Mouse (Mus musculus): ENCODE measurements at regions not wholly inside any gene's neighbourhood (a gene's known extent, or its start where the extent isn't known, plus 50 kb on each side); places are given as distances from the start of the nearest gene placed in this dataset.

DNA sequence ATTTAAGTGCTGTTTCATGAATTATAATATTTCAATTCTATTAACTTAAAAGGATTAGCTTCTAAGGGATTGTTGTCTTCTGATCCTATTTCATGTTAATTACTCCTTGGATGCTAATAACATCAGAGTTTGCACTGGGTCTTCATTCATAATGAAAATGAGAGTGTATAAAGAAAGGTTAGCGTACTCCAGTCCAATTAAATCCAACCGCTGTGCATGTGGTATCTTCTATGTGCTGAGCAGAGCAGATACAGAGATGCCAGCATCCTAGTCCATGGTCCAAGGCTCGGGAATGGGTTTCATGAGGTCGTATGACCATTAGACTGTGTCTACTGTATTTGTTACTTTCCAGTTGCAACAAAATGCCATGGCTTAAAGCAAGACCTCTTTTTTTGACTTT, 307.5 kb downstream of the Bbx start:
- Histone ChIP-seq H3K9ac (no peak overlapping the region), H3K4me1 (replicated peaks) (no peaks in the 10 kb centered on the region), H3K4me2 (replicated peaks) (no peak overlapping the region), H3K9me3 (no peaks in the 10 kb centered on the region), H3K36me3 (no peaks in the 10 kb centered on the region), H3K27me3 (replicated peaks) (no peaks in the 10 kb centered on the region), H3K4me3 (replicated peaks) (no peak overlapping the region), H3K27ac (no peak overlapping the region)
- ATAC-seq: no peak
- 84% methylated on average over 4 of the region's 4 CpGs for WGBS

DNA sequence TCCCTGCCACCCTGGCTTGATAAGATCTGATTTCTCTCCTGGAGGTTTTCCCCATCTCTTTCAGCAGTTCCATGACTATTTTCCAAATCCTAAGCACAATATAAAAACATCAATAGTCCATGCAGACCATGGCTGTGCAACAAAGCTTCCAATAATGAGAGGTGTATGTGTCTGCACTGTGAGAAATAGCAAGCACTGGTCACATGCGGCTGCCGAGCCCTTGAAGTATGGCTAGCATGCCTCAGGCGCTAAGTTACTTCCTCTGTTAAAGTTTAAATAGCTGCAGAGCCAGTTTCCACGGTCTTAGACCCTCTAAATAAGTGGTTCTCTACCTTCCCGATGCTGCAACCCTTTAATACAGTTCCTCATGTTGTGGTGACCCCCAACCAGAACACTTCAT, 306.6 kb downstream of the Bbx start:
- no peak overlapping the region for H3K27ac ChIP-seq
- no peaks in the 10 kb centered on the region for H3K36me3 ChIP-seq
- no peak overlapping the region for H3K4me3 ChIP-seq (replicated peaks)
- no peak overlapping the region for H3K9ac ChIP-seq
- H3K4me1 ChIP-seq (replicated peaks): no peaks in the 10 kb centered on the region
- H3K9me3 ChIP-seq: no peaks in the 10 kb centered on the region
- WGBS: 57% methylated on average over 5 of the region's 5 CpGs
- no peak for ATAC-seq
- H3K4me2 ChIP-seq (replicated peaks): no peak overlapping the region
- H3K27me3 ChIP-seq (replicated peaks): no peaks in the 10 kb centered on the region

DNA sequence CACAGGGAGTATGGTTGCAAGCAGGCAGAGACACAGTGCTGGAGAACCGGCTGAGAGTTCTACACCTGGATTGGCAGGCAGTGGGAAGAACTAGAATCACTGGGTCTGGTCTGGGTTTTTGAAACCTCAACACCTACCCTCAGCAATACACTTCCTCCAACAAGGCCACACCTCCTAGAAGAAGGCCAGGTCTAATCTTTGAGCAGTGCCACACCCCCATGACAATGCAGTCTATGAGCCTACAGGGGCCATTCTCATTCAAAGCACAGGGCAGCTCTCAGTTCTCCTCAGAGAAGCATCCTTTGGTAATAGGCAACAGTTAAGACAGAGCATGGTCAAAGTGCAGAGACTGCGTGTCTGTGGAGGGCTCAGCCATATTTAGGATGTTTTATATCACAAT, 300.8 kb downstream of the Bbx start:
- no peaks in the 10 kb centered on the region for H3K4me1 ChIP-seq (replicated peaks)

More for the DNA sequence above, 300.8 kb downstream of the Bbx start:
- ATAC-seq: no peak
- Histone ChIP-seq H3K9me3 (no peaks in the 10 kb centered on the region), H3K4me2 (replicated peaks) (no peak overlapping the region), H3K36me3 (no peaks in the 10 kb centered on the region), H3K27me3 (replicated peaks) (no peaks in the 10 kb centered on the region), H3K9ac (no peak overlapping the region), H3K27ac (no peak overlapping the region), H3K4me3 (replicated peaks) (no peak overlapping the region)
- 89% methylated on average over 2 of the region's 2 CpGs for WGBS

All from intestine, embryonic 15.5 days (tissue).